Mouse (Mus musculus) urinary bladder, postnatal 14 days (tissue): Measurements from ENCODE around the gene Zfp711.

Experiments used
- DNase-seq: peaks from one replicate; pipeline ENCODE4 v3.0.0; 2021; ENCODE audit warnings: low spot score

Gene Zfp711

DNA sequence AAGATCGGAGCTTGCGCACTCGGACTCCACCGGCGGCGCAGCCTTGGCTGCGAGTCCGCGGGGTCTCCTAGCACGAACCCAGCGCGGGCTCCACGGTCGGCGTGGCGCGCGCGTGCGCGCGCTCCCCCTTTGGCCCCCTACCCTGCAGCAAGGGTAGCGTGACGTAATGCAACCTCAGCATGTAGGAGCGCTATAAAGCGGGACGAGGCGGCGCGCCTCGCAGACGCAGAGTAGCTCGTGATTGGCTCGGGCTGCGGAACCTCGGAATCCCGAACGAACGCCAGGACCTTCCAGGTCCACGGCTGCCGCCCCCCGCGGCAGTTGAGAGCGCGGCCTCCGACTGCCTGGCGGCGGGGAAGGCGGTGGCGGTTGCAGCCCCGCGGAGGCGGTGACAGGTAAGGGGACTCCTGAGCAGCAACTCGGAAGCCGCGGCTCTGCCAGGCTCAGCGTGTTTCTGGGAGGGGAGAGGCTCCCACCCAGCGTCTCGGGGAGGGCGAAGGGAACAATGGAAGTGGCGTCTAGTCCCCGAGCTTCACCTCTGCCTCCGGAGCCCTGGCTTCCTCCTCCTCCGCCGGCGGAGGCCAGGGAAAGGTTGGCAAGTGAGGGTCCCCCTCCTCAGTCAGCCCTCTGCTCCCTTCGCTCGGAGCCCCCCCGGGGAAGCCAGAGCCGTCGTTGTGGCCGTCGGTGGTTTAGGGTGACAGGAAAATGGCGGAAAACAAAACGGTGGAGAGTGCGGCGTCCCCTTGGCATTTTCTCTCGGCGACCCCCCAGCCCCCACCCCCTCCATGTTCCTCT, at the start of gene Zfp711:
Zfp711 (plus strand) TSS at position 16 of the 795 bp plus-strand sequence.
- DNase-seq: peak; percentile 26

DNA sequence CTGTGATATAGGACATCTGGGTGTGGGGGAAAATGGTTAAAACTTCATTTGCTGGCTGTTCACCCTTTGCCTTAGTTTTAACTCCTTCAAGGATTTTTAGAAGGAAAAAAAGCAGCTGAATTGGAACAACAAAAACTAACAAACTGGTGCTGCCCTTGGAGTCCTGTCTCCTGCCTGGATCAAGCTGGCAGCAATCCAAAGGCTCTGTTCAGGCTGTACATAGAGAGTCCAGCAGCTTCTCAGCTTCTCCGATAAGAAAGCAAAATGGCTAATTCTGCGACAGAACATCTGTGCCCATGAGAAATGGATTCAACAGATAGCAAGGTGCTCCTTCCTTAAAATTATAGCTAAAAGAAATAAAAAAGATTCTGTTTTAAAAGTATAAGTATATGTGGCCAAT, 32.6 kb upstream of the Zfp711 start:
- no peak for DNase-seq

DNA sequence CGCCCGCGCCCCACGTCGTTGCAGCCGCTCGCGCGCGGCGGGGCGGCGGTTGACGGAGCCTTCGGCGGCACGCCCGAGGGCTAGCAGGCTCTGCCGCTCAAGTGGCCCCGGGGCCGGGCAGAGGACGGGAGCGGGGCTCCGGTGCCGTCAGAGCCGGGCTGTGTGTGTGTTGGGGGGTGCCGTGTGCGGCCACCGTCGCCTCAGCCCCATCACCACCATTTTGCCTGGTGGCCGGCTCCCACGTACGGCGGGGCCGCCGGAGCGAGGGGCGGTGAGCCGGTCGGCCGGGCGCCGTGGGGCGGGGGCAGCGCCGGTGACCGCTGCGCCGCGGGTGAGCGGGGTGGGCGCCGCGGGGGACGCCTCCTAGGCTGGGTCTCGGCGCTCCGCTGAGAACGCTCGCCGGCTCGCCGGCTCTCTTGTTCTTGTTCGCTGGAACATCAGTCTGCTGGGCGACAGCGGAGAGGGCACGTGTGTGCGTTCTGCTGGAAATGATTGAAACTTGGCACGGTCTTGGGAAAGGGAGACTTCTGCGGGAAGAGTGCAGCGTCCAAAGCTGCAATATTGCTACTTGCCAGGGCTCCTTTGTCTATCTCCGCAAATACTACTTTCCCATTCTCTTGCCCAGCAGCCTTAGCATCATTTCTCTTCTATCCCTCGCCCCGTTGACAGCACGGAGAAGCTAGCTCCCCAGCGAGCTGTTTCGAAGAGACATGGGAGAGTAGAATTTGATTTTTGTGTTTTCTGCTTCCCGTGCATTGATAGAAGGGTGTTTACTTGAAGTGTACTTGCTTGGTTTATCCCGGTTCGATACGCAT, 1.2 kb downstream of the Zfp711 start:
- peak; percentile 4 for DNase-seq

DNA sequence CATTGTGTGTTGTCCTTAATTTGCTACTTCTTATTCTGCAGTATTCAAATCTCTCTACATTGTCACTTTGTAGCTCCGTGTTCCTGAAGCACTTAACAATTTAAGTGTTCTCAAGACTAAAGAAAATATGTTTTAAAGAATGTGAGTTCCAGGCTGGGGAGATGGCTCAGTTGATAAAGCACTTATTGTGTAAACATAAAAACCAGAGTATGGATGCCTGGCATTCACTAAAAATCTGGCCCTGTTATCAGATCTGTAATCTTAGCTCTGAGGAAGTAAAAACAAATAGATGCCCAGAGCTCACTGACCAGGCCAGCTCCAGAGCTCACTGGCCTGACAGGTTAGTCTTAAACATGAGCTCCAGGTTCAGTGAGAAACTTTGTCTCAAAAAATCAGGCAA, 75.2 kb downstream of the Zfp711 start:
- DNase-seq: no peak

DNA sequence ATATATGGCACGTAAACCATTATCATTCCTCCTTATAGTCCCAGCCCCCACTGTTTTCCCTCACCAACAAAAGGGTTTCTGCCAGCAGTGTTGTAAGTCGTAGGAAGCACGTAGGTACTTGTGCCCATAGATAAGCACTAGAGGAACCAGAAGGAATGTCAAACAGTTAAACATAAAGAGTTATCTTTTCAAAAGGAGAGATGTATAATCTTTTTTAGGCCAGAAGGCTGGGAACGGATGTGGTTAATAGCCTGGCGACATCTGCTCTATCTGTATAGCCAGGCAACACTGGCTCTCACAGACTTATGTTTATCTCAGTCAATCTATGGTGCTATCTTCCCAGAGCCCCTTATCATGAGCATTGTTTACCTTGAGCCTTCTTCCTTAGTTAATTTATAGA, 80.3 kb downstream of the Zfp711 start:
- no peak for DNase-seq
